Mouse (Mus musculus) heart, embryonic 10.5 days (tissue): ENCODE measurements around the gene Gm11554. TPM values are rescaled to one million over a fixed set of nuclear protein-coding genes. Genes with fewer than 3 reads are reported as not detected.
"Not testable (repeated sequence)": the region's sequence is repeated elsewhere in the genome, so short reads cannot be mapped to it uniquely, and the experiment has no call there.

Experiments used
- DNase-seq: peaks from one replicate; pipeline ENCODE4 v3.0.0-alpha.2; 2017; ENCODE audit warnings: low spot score
- H3K27ac ChIP-seq: fragments of 300-500 bp; sonication (generic); 2 replicates; pipeline ENCODE4 v1.5.1; 2016; ENCODE audit warnings: mild to moderate bottlenecking
- H3K27me3 ChIP-seq: fragments of 300-500 bp; sonication (generic); 2 replicates; pipeline ENCODE4 v1.6.1; 2016; ENCODE audit warnings: mild to moderate bottlenecking; ENCODE audit not compliant: poor library complexity, insufficient read depth, severe bottlenecking
- H3K36me3 ChIP-seq: fragments of 300-500 bp; sonication (generic); 2 replicates; pipeline ENCODE4 v1.6.1; 2016; ENCODE audit warnings: mild to moderate bottlenecking, moderate library complexity
- H3K4me1 ChIP-seq: fragments of 300-500 bp; sonication (generic); 2 replicates; pipeline ENCODE4 v1.6.1; 2016; ENCODE audit warnings: mild to moderate bottlenecking
- H3K4me3 ChIP-seq: fragments of 300-500 bp; sonication (generic); 2 replicates; pipeline ENCODE4 v1.5.1; 2016; ENCODE audit warnings: mild to moderate bottlenecking, moderate library complexity
- H3K9me3 ChIP-seq: fragments of 300-500 bp; sonication (generic); 2 replicates; pipeline ENCODE4 v1.6.1; 2016; ENCODE audit warnings: mild to moderate bottlenecking, moderate library complexity
- WGBS: fragments of 180-500 bp; shearing (Covaris S2); methylation state at CpG from one replicate; pipeline ENCODE4 v1.1.7; 2016; 5-methylcytosine and 5-hydroxymethylcytosine counted together
- polyA plus RNA-seq: library from polyadenylated mRNA; unstranded; fragments of >200 nt; fragmentation: Nextera tagmentation; extraction: Ambion mirVana; gene quantifications from 2 replicates; pipeline ENCODE4 v1.2.1, GENCODE M21; 2016

The Gm11554 gene
- polyA plus RNA-seq = not detected in 2 replicates

DNA sequence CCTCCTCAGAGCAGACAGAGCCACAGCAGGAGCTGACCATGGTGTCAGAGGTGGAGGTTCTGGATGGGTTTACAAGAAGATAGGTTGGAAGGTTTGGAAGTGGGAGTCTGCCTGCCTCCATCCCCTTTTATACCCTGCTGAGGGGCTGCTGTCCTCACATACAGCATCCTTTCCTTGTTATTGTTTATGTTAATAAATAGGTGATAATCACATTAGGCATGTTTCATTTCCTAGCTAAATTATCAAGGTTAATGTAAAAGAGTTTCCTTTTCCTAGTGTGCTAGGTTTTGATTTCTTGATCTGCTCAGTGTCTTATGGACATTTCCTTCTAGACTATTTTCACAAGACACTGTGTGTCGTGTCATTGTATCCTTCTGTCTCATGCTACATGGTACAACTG lies at the start of gene Gm11554:
Gm11554 (minus strand) TSS at position 101 of the 400 bp plus-strand sequence.
- H3K36me3 ChIP-seq, H3K4me1 ChIP-seq, H3K27me3 ChIP-seq, H3K4me3 ChIP-seq, H3K27ac ChIP-seq, H3K9me3 ChIP-seq, DNase-seq: not testable (repeated sequence)
- no CpG with 5 or more reads among the region's 1 CpGs for WGBS

DNA sequence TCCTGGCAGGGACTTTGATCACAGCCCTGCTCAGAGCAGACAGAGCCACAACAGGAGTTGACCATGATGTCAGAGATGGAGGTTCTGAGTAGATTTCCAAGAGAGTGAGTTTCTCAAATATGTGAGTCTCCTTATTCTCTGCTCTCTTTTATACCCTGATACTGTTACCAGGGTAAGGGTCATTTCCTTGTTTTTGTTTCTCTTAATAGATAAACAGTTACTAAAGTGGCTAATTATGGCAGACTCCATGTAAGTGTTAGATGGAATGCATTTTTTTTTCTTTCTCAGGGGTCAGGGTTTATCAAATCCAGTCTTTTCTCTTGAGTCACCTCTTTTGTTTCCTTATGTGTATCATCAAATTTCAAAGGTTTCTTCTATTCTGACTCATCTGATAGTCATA lies 47.3 kb upstream of the Gm11554 start, which contains the start of gene Krtap4-16:
Krtap4-16 (minus strand) TSS at position 101 of the 400 bp plus-strand sequence.
- Histone ChIP-seq H3K27ac (no peak within 1 kb of the TSS), H3K36me3 (no peaks in the 10 kb centered on the region), H3K4me3 (no peak within 1 kb of the TSS), H3K27me3 (no peaks in the 10 kb centered on the region), H3K9me3 (no peaks in the 10 kb centered on the region), H3K4me1 (no peaks in the 10 kb centered on the region)
- DNase-seq = no peak

DNA sequence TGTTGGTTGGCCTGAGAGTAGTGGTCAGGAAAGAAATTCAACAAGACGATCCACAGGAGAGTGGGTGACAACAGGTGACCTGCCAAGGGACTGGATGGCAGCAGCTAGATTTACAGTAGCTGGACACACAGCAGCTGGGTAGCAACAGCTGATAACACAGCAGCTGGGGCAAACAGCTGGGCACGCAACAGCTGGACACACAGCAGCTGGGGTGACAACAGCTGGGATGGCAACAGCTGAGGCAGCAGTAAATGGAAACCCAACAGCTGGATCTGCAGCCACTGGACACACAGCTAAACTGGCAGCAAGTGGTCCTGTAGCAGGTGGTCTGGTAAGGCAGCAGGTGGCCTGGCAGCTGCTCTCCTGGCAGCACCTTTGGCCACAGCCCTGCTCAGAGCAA lies 42.5 kb upstream of the Gm11554 start:
- 91% methylated on average over 2 of the region's 2 CpGs for WGBS
- no peaks in the 10 kb centered on the region for H3K27me3 ChIP-seq

DNA sequence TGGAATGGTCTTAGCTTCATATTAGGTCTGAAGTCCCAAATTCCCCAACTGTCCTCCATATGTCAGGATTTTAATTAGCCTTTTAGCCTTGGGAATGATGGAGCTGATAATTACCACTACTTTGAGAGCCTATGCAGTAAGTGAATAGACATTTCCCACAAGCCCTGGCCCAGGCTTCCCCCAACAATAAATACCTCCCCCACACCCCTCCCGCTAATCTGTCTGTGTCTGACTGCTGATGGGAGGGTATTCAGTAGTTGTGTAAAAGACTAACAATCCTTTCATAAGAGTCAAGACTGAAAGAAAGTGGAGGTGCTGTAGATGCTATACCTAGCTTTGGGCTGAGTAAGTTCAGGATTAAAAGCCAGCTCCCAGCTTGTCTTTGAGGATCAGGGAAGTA lies 37.9 kb upstream of the Gm11554 start:
- H3K36me3 ChIP-seq = no peaks in the 10 kb centered on the region
- H3K27ac ChIP-seq = no peak overlapping the region
- no peaks in the 10 kb centered on the region for H3K4me1 ChIP-seq
- DNase-seq = no peak
- no peaks in the 10 kb centered on the region for H3K9me3 ChIP-seq
- WGBS = 77% methylated on average over 1 of the region's 1 CpGs
- H3K4me3 ChIP-seq = no peak overlapping the region
- no peaks in the 10 kb centered on the region for H3K27me3 ChIP-seq

More for the DNA sequence above, 42.5 kb upstream of the Gm11554 start:
- Histone ChIP-seq H3K36me3 (no peaks in the 10 kb centered on the region), H3K27ac (no peak overlapping the region), H3K4me1 (no peaks in the 10 kb centered on the region), H3K9me3 (no peaks in the 10 kb centered on the region), H3K4me3 (no peak overlapping the region)
- DNase-seq = no peak

DNA sequence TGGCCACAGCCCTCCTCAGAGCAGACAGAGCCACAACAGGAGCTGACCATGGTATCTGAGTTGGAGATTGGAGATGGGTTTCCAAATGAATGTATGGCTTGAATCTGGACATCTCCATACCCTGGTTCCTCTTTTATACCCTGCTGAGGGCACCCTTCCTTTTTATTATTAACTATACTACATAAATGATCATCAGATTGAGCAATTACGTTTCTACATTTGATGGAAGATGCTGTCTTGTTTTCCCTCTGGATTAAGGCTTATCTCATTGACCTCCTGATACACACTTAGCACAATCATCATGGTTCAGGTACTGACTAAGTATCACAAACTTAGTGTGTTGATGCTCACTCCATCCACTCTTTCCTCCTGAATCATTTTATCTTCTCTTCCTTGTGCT lies 33.7 kb upstream of the Gm11554 start, which contains the start of gene 2300003K06Rik:
2300003K06Rik (minus strand) TSS at position 101 of the 400 bp plus-strand sequence.
- H3K9me3 ChIP-seq = no peaks in the 10 kb centered on the region
- no peaks in the 10 kb centered on the region for H3K36me3 ChIP-seq
- 68% methylated on average over 1 of the region's 1 CpGs for WGBS
- H3K4me1 ChIP-seq = no peaks in the 10 kb centered on the region
- no peak within 1 kb of the TSS for H3K4me3 ChIP-seq
- H3K27me3 ChIP-seq = no peaks in the 10 kb centered on the region
- DNase-seq = no peak
- no peak within 1 kb of the TSS for H3K27ac ChIP-seq

DNA sequence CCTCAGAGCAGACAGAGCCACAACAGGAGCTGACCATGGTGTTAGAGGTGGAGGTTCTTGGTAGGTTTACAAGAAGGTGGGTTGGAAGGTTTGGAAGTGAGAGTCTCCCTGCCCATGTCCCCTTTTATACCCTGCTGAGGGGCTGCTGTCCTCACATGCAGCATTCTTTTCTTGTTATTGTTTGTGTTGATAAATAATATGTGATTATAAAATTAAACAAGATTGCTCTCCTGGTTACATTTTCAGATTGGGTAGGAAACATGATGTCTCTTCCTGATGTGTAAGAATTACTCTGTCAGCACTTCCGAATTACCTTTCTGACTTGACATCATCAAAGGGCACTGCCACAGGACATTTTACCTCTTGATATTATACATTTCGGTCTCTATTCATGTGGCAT lies 11.3 kb upstream of the Gm11554 start, which contains the start of gene Gm11564:
Gm11564 (minus strand) TSS at position 101 of the 400 bp plus-strand sequence.
- H3K4me1 ChIP-seq, H3K4me3 ChIP-seq, H3K27ac ChIP-seq, H3K27me3 ChIP-seq, H3K9me3 ChIP-seq, DNase-seq, H3K36me3 ChIP-seq: not testable (repeated sequence)
- 78% methylated on average over 2 of the region's 2 CpGs for WGBS

DNA sequence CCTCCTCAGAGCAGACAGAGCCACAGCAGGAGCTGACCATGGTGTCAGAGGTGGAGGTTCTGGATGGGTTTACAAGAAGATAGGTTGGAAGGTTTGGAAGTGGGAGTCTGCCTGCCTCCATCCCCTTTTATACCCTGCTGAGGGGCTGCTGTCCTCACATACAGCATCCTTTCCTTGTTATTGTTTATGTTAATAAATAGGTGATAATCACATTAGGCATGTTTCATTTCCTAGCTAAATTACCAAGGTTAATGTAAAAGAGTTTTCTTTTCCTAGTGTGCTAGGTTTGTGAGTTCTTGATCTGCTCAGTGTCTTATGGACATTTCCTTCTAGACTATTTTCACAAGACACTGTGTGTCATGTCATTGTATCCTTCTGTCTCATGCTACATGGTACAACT lies 5.5 kb upstream of the Gm11554 start, which contains the start of gene Krtap4-13:
Krtap4-13 (minus strand) TSS at position 101 of the 400 bp plus-strand sequence.
- not testable (repeated sequence) for H3K4me3 ChIP-seq, H3K36me3 ChIP-seq, H3K27me3 ChIP-seq, DNase-seq, H3K27ac ChIP-seq, H3K4me1 ChIP-seq, H3K9me3 ChIP-seq

DNA sequence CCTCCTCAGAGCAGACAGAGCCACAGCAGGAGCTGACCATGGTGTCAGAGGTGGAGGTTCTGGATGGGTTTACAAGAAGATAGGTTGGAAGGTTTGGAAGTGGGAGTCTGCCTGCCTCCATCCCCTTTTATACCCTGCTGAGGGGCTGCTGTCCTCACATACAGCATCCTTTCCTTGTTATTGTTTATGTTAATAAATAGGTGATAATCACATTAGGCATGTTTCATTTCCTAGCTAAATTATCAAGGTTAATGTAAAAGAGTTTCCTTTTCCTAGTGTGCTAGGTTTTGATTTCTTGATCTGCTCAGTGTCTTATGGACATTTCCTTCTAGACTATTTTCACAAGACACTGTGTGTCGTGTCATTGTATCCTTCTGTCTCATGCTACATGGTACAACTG lies 5.4 kb downstream of the Gm11554 start, which contains the start of gene Gm11569:
Gm11569 (minus strand) TSS at position 101 of the 400 bp plus-strand sequence.
- no CpG with 5 or more reads among the region's 1 CpGs for WGBS
- not testable (repeated sequence) for H3K4me3 ChIP-seq, H3K36me3 ChIP-seq, DNase-seq, H3K27me3 ChIP-seq, H3K4me1 ChIP-seq, H3K27ac ChIP-seq, H3K9me3 ChIP-seq

DNA sequence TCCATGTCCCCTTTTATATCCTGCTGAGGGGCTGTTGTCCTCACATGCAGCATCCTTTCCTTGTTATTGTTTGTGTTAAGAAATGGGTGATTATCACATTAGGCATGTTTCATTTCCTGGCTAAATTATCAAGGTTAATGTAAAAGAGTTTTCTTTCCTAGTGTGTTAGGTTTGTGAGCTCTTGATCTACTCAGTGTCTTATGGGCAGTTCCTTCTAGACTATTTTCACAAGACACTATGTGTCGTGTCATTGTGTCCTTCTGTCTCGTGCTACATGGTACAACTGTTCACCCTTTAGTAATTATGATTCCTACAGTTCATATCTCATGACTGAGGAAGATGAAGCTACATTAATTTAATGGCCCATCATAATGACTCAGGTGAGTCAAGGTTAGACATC lies 10.9 kb downstream of the Gm11554 start, which contains the start of gene Gm11596:
Gm11596 (minus strand) TSS at position 101 of the 400 bp plus-strand sequence.
- 75% methylated on average over 2 of the region's 2 CpGs for WGBS
- no peak for DNase-seq
- Histone ChIP-seq H3K4me3 (no peak within 1 kb of the TSS), H3K4me1 (no peaks in the 10 kb centered on the region), H3K27me3 (peaks cover 6% of the 10 kb centered on the region; the same call in 1 of the 2 replicates), H3K36me3 (no peaks in the 10 kb centered on the region), H3K9me3 (no peaks in the 10 kb centered on the region), H3K27ac (no peak within 1 kb of the TSS)

DNA sequence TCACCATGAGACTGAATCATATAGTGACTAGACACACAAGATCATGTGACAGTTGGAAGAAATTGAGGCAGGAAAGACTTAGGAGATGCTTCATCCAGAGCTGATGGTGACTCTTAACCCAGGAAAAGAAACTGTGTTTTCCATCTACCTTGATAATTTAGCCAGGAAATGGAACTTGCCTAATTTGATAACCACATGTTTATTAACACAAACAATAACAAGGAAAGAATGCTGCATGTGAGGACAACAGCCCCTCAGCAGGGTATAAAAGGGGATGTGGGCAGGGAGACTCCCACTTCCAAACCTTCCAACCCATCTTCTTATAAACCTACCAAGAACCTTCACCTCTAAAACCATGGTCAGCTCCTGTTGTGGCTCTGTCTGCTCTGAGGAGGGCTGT lies 19.3 kb downstream of the Gm11554 start, which contains the start of gene Krtap4-9:
Krtap4-9 (plus strand) TSS at position 301 of the 400 bp plus-strand sequence.
- not testable (repeated sequence) for DNase-seq, H3K27ac ChIP-seq, H3K9me3 ChIP-seq, H3K4me1 ChIP-seq, H3K27me3 ChIP-seq, H3K4me3 ChIP-seq, H3K36me3 ChIP-seq

DNA sequence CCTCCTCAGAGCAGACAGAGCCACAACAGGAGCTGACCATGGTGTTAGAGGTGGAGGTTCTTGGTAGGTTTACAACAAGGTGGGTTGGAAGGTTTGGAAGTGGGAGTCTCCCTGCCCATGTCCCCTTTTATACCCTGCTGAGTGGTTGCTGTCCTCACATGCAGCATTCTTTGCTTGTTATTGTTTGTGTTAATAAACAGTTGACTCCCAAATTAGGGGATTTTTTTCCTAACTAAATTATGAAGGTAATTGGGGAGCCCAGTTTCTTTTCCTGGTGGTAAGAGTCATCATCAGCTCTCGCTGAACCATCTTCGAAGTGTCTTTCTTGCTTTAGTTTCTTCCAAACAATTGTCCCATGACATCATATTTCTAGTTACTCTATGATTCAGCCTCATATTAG lies 23.6 kb downstream of the Gm11554 start, which contains the start of gene Krtap4-8:
Krtap4-8 (minus strand) TSS at position 101 of the 400 bp plus-strand sequence.
- Histone ChIP-seq H3K36me3 (no peaks in the 10 kb centered on the region), H3K27me3 (no peaks in the 10 kb centered on the region), H3K4me1 (peaks cover 5% of the 10 kb centered on the region), H3K9me3 (no peaks in the 10 kb centered on the region), H3K27ac (no peak within 1 kb of the TSS), H3K4me3 (no peak within 1 kb of the TSS)
- WGBS = 95% methylated on average over 2 of the region's 2 CpGs
- DNase-seq = no peak

DNA sequence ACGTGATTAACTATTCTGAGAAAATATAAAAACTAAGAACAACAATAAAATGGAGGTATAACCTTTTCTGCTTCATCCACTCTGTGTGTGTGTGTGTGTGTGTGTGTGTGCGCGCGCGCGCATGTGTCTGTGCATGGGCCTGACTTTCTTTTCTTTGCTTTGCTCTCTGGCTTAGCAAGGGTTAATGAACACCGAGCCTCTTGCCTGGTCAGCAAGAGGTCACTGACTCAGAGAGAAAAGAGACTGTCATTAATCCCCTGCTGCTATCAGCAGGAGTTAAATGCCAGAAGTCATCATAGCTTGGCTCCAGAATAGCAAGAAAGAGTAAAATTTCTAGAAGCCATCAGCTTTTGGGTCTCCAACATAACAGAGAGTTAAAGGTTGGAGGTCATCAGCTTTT lies 25.8 kb downstream of the Gm11554 start:
- Histone ChIP-seq H3K27ac (no peak overlapping the region), H3K36me3 (no peaks in the 10 kb centered on the region), H3K9me3 (no peaks in the 10 kb centered on the region), H3K4me3 (no peak overlapping the region), H3K4me1 (peaks cover 5% of the 10 kb centered on the region), H3K27me3 (no peaks in the 10 kb centered on the region)
- 71% methylated on average over 7 of the region's 7 CpGs for WGBS
- no peak for DNase-seq

DNA sequence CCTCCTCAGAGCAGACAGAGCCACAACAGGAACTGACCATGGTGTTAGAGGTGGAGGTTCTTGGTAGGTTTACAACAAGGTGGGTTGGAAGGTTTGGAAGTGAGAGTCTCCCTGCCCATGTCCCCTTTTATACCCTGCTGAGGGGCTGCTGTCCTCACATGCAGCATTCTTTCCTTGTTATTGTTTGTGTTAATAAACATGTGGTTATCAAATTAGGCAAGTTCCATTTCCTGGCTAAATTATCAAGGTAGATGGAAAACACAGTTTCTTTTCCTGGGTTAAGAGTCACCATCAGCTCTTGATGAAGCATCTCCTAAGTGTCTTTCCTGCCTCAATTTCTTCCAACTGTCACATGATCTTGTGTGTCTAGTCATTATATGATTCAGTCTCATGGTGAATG lies 31.4 kb downstream of the Gm11554 start, which contains the start of gene Gm11595:
Gm11595 (minus strand) TSS at position 101 of the 400 bp plus-strand sequence.
- not testable (repeated sequence) for H3K36me3 ChIP-seq, H3K27me3 ChIP-seq, H3K4me3 ChIP-seq, DNase-seq, H3K27ac ChIP-seq, H3K4me1 ChIP-seq, H3K9me3 ChIP-seq

DNA sequence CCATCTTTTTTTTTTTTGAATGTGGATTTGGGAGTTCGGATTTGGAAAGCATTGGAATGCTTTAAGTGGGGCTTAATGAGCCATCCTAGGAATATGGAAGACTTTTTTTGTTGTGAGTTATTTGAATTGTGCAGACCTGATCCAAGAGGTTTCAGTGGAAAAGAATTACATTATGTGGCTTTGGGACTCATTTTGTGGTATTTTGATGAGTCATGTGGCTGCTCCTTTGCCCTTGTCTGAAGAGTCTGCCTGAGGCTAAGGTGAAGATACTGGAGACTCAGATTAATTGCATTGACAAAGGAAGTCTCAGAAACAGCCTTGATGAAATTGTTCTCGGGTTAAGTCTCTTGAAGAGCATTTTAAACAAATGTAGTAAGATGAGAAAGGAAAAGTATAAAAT lies 35.8 kb downstream of the Gm11554 start:
- no peaks in the 10 kb centered on the region for H3K36me3 ChIP-seq
- H3K9me3 ChIP-seq = no peaks in the 10 kb centered on the region
- no peaks in the 10 kb centered on the region for H3K27me3 ChIP-seq
- no peak overlapping the region for H3K27ac ChIP-seq
- no peak for DNase-seq
- WGBS = 75% methylated on average over 2 of the region's 2 CpGs
- no peaks in the 10 kb centered on the region for H3K4me1 ChIP-seq
- no peak overlapping the region for H3K4me3 ChIP-seq
